Mouse (Mus musculus) neutrophil, adult 83 days (primary cell): ENCODE measurements around the gene Gnao1. TPM values are rescaled to one million over a fixed set of nuclear protein-coding genes. Genes with fewer than 3 reads are reported as not detected.

Source experiments
- total RNA-seq, 2 experiments: library from RNA; stranded (reverse); gene quantifications; one replicate each; pipeline ENCODE4 v1.2.4; 2023

Gene Gnao1
- not detected for total RNA-seq

DNA sequence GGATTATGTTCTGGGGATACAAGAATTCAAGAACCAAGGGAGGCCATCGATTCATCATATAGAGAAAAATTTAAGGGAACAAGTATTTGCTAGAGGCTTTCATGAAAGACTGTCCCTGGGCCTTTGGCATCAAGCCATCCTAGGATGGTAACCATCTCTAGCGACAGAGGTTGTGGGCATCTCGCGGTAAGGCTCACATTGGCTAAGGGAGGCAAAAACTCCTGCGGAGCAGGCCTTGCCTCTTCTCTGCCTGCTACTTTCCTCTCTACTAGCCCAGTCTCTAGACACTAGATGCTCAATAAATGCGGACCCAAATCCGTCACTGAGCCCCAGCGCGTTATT, at the start of gene Gnao1:
Gene Gnao1 (plus strand): TSS at position 281 of the 342 bp plus-strand sequence.

DNA sequence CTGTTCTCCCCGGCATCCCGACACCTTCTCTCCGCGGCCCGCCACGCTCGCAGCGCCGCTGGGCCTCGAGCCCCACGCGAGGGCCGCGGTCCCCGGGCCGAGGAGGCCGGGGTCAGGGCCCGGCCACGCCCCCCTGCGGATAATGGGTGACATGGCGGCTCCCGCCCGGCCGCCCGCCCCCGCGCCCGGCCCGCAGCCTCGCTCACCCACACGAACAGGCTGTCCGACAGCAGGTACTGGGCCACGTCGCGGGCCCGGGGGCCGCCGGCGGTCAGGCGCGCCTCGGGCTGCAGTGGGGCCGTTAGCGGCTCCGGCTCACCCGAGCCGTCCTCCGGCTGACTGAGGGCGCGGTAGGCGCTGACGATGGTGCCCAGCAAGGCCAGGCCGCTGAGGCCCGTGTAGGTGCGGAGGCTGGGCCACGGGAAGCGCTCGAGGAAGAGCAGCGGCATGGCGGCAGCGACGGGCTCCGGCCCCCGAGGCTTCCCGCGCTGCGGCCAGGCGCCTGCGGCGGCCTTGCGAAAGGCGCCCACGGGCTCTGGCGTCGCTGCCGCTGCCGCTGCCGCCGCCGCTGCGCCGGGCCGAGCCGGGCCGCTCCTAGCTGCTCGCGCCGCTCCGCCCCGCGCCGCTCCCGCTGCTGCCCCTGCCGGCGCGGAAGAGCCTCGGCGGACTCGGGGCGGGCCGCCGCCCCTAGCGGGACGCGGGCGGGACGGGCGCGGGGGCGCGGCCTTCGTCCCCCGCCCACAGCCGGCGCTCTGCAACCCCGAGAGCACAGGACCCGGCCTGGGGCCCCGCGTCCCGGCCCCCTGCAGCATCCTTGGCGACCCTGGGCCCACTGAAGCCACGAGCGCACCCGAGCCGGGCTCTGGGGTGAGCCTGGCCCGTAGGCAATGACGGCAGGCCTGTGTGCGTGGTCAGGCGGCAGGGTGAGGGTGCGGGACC, 202.5 kb downstream of the Gnao1 start, which contains the start of gene Amfr:
Gene Amfr (minus strand): TSS at position 830 of the 939 bp plus-strand sequence.

Other genes with a start within 250 kb of the Gnao1 start
- 100 to 1,000 TPM; 103 to 107 TPM for gene Amfr, start 202.9 kb downstream of the Gnao1 start, total RNA-seq
- gene Nudt21, start 227.1 kb downstream of the Gnao1 start, total RNA-seq, result 10 to 100 TPM; 36.4 to 37.6 TPM
- 1 to 10 TPM; 6.8 to 9.5 TPM for gene Ogfod1, start 227.2 kb downstream of the Gnao1 start, total RNA-seq